Mouse (Mus musculus): ENCODE measurements at regions not wholly inside any gene's neighbourhood (a gene's known extent, or its start where the extent isn't known, plus 50 kb on each side); places are given as distances from the start of the nearest gene placed in this dataset.
A peak's percentile ranks its signal among the peaks of the same experiment; 100 is the strongest.

DNA sequence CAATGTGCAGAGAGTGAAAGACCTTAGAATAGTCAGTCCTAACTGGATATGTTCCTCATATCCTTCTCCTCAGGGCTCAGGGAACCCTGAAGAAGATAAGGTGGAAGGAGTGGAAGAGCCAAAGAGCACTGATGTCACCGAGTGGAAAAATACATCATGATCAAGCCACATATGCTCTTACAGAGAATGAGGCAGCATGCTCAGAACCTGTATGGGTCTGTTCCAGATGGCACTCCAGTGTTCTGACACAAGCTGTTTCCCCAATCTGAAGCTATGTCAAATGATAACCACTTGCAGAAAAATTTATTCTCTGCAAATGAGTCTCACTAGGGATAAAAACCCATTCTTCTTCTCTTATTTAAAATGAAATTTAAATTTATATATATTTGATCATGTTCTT, 572.6 kb upstream of the Robo2 start:
- no peak for DNase-seq

DNA sequence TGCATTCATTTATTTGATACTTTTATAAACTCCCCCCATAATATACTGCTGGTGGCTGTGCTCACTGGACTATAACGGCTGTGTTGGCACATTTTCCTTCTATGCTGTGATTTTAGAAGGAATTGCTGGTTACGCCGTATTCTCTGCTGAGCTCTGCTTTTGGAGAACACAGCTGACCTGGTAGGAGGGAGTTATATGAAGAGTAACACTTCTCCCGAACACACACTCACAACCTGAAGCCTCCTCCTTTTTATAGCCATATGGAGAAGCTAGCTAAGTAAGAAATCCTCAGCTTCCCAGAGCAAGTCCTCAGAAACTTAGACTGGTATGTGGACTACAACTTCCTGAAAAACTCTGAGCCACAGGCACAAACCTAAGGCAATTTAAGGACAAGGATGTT, 554.5 kb upstream of the Robo2 start:
- no peak for DNase-seq

DNA sequence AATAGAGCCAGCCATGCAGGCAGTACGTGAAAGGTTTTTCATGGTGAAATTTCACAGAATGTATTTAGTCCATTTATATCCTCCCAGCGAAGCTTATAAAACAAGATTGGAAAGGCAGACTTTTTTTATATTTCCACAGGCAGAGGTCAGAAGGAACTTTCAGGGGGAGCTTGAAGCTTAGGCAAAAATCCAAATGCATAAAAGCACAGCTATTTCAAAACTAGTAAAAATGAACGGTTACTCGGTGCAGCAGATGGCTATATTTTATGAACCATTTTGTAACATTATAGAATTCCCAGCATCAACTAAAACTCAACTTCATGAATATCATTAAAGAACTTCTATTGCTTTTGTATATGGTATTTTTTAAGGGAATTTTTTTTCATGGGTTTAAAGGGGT, 518.1 kb upstream of the Robo2 start:
- no peak for DNase-seq

DNA sequence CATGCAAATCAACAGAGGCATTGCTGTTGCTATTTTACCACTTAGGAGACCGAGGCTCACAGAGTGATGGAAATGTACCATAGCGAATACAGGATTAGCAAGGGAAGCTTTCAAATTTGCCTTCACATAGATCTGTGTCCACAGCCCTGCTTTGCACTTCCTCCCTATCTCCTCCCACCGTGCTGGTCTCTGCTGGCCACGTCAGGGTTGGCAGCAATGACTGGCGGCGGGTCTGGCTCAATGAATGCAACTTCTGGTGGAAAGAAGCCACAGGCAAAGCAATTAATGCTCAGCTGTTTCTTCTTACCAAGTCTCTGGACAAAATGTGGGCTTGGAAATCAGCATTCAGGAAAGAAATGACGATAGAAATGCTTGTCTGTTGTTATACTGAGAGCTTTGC, 489.2 kb upstream of the Robo2 start:
- DNase-seq: no peak

DNA sequence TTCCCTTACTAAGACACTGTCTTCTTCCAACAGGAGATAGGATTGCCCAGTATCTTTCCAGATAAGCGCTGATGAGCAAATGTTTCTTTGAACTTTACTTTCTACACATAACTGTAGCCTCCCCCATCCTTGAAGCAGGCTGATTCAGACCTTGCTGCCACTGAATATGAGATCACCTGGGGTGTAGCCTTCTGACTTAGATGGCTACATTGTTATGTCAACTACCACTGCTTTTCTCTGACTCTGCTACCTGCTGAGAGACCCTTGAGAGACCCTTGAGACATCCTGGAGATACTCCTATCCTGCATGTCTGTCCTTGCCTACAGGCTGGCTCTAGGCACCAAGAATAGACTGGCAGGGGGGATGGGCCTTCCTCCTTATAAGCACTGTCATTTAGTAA, 476.1 kb upstream of the Robo2 start:
- no peak for DNase-seq

DNA sequence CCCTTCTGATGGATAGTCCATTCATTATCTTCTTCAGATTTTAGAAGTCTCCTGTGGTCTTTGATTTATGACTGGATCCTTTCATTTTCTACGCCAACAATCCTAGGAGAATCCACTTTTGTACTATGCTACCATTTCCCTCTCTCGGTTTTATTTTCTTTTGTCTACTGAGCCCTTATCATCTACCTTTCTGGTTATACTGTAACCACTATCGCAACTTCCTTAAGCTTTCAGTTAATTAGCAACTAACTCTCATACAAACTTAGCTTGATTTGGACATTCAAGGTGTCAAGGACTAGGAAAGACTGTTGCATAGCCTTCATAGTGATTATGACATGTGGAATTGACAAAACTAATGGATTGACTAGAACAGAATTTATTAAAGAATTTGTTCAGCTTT, 467.0 kb upstream of the Robo2 start:
- DNase-seq: no peak

DNA sequence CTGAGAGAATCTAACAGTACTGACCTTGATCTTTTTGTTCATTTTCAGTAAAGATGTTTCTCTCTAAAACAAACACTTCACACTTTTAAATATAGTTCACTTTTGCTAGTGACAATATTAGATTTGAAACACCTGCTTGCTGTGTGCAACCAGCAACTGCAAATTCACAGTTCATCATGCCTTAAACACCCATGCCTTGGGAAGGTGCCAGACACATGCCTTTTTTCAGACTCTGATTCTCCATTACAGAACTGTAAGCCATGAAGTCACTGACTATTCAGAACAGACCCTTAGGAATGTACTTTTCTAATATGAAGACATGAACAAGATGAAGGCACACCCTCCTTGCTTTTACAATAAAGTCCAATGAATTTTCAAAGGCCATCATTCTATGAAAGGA, 462.1 kb upstream of the Robo2 start:
- DNase-seq: no peak

DNA sequence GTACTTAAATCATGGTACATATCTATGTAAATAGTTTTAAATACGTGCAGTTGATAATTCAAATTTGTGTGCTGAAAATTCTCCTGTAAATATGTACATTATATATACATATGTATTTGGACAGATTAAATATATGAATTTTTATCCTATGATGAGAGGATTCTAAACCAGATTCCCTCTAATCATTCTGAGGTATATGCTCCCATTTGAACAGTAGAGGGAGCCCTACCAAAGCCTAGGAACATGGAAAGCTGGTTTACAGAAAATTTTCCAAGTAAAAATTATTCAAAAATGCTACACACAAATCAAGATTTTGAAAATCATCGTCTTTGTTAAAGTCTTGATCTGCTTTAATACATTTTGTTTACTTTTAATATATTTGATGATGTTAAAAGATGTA, 446.1 kb upstream of the Robo2 start:
- DNase-seq: no peak

DNA sequence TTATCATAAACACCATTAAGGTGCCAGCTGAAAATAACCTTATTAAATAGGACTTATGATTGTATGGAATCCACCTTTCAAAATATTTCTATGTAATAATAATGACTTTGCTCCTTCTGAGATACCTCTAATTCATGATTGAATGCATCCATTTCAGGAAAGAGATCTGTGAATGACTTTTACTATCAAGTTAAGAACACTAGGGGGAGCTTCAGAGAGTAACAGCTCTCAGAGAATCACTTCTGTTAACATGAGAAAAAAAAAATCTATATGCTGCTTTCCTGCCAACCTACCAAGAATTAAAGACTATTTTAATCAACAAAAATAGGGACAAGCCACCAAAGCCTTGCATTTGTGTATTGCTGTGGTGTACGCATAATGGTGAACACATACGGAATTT, 428.4 kb upstream of the Robo2 start:
- no peak for DNase-seq

DNA sequence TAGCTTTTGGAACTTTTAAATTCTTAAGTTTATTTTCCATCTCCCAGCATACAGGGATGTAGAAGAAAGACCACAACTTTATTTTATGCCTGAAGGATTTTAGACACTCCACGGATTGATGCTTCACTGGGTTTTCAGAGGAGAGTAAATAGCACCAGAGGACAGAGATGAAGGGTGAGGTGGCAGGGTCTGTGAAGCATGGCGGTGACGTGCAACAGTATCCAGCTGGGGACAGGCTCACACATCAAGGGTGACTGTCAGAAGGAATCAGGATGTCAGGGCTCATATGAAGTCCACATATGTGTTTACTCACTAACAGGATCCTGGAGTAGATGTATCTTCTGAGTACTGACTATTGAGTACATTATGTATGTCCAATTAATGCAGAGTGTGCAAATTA, 402.8 kb upstream of the Robo2 start:
- DNase-seq: no peak

DNA sequence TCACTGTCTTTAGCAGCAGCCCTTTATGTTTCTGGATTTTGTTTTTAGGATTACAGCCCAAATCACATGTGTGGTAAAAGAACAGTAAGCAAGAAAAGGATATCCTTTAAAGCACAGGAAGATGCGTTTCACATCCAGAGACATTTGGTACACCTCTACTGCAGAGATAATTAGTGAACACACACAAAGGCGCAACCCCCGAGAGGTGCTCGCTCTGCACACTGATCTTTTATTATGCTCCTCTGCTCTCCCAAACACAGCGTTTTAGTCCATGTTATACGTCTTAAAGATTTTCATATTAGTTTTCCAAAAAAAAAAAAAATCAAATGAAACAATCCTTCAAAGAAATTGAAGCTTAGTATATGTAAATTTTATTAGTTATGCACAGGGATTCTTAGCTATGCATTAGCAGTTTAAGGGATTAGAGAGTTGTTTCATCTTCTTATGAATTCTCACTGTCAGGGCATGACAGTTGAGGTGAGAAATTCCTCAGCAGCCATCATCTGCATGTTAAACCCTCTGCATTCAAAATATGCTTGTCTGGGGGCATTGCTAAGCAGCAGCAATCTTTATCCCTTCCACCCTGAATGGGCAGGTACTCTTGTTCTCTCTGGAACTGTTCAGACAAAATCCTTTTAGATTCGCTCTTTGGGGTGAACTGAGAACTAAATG, 397.7 kb upstream of the Robo2 start:
- no peak for DNase-seq

DNA sequence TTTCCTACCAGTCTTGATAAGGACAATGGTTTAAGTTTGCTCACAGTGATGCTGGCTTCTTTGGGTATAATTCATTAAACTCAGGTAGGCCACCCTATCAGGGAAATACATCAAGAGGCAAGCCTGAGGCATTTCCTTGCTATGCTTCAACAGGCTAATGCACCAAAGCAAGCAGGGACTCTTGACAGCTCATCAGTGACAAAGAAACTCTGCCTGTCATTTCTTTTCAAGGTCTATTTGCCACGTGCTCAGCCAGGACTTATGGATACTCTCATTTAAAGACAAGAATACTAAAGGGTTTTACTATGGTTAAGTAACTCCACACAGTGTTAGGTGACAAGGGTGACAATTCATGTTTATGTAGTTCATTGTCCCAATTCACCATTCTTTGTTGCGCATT, 395.1 kb upstream of the Robo2 start:
- no peak for DNase-seq

DNA sequence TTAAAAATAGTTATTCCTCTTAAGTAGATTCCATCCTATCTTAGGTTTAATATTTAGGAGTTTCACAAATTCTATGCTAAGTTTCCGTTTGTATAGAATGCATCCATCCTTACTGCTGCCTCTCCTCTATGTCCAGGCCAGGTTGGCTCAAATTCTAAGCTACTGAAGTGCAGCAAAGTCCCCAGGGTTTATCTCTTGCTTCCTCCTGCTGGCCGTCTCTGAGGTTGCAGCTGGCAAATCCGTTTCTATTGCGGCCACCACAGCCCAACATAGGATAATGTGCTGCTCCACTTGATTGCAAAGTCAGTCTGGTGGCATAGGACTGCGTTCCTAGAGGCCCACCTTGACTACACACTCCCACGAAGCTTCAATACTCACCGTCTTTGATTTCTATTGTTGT, 389.7 kb upstream of the Robo2 start:
- peak; percentile 22 for DNase-seq

DNA sequence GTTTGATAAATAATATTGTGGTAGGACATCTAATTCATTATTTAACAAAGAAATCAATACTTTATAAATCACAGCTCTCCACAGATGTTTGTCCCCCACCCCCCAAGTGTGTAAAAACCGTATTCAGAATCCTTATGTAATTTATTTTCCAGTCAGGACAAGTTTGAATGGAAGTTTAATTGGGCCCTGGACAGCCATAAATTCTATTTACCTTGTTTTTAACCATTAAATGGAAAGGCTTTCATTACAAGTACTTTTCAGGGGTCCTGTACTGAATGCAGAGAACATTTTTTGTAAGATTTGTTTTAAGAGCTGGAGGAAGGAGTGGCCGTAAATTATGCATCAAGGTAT, 384.7 kb upstream of the Robo2 start:
- DNase-seq: no peak

DNA sequence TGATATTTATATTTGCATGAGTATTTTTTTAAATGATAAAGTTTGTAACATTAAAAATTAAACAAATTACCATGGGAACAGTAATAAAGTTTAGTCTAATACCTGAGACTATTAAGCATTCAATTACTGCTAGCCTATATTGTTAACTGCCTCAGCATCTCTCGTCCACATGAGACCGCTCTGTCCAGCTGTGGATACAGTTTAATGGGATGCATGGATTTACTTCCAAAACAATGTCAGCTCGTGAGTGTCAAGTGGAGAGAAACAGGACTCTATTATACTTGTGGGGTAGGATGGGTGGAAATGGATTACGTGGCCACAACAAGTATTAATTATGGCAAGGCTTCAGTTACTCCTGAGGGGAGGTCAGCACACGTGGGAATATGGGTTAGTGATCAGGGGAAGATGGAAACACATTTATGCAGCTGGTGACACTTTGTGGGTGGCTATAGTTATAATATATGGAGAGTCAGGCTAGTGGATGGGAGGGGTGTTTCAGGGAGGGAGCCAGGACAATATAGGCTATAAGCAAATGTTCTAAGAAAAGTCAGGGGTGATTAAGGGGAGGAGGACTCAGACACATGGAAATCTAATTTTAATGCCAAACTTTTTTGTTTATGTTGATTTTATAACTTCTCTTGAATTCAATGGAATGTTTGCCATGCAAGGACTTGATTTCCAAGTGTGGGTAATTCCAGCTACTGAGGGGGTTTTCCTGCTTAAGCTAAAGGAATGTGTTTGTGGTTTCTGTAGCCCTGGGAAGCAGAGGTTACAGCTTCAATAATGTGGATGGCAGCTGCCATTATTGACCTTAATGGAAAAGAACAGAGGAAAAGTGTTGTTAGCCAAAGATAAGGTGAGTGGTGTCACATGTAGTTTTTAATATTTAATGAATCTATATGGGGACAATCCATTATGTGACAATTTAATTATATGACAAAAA, 384.0 kb upstream of the Robo2 start:
- DNase-seq: no peak

DNA sequence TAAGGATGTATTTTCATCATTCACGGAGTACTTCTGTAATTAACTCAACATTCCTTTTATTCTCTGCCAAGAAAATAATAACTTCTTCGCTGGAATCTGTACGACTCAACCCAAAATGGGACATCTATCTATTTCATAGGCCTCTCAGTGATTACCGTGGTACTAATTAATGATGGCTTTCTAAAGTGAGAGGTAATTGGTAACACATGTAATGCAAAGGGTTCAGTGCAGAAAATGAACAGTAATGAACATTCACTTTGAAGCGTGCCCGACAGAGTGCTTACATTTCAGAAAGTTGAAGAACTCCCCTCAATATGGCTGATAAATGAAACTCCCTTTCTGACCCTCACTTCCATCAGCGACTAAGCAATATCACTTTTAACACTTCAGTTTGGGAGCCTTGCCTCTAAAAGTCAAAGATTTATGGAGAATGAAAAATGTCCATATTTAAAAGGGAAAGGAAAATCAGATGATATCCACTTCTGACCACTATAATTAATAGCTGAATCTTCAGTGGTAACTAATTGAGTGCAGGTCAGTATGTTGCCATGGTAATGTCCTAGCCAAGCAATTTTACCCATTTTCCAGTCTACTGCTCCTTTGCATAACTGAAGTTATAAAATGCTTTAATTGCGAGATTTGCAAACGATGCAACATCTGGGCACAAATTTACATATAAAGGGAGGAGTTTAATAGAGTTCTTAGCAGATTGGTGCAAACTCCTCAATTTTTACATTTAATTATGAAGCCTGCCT, 373.9 kb upstream of the Robo2 start:
- DNase-seq: no peak

DNA sequence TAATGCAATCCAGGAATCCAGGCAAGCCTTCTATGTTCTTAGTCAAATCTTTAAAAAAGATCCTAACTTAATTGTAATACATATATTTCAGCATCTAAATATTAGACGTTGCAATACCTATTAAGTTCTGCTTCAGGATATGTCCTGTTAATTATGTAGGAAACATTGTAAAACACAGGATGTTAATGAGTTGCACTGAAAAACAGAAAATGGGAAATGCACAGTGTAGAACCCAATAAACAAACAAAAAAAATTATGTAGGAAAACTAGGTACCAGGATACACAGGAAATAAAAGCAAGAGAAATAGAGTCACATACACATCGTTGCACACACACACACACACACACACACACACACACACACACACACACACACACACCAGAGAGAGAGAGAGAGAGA, 368.8 kb upstream of the Robo2 start:
- DNase-seq: no peak

DNA sequence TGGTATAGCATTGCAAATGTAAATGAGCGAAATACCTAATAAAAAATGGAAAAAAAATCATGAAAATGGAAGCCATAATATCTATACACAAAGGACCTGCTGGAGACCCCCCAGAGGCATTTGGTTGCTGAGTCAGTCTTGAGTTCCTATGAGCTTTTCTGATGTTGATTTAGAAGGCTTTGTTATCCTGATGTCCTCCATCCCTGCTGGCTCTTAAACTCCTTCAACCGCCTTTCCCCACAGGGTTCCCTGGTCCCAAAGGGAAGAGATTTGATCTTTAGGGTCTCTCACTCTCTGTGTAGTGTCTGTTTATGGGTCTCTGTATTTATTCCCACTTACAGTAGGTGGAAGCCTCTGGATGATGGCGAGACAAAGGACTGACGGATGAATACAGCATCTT, 356.6 kb upstream of the Robo2 start:
- no peak for DNase-seq

DNA sequence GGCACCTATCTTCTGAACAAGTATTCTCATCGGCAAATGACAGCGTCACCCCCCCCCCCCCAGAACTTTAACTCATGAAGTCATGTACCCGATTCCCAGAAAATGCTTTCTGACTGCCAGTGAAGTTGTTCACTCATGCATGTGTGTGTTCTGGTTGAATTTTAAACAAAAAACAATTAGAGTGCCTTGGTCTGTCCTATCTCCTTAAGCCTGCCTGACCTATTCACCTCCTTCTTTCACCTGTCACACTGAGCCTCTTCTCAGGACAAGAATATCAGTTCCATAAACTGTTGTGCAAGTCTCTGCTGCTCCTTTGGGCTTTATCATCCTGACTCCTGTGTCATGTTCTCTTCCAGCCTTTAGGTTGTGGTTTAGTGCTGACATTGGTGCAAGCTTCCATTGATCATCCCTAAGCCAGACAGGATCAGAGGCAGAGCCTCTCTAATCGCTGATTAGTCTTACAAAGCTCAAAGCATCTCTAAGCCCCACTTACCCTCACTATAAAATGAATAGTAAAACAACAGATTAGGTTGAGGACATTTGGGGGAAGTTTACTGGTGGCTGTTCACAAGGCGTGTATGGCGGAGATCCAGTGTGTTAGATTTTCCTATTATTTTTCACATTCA, 345.2 kb upstream of the Robo2 start:
- DNase-seq: no peak

DNA sequence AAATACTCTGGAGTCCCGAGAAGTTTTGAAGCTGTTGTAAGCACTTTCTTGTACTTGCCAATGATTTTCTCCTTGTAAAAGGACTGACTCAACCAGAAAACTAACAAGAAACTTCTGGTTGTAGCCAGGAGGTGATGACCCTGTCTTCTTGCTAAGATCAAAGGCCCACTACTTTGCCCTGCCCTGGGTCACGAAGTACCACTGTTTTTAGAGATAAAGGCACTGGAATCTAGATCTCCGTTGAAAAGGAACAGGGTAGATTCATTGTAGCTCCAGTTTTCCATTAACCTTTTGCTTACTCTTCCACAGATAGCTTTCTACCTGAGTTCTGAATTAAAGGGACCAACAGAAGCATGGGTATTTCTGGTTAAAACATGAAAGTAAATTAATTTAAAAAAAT, 339.3 kb upstream of the Robo2 start:
- peak; percentile 4 for DNase-seq

DNA sequence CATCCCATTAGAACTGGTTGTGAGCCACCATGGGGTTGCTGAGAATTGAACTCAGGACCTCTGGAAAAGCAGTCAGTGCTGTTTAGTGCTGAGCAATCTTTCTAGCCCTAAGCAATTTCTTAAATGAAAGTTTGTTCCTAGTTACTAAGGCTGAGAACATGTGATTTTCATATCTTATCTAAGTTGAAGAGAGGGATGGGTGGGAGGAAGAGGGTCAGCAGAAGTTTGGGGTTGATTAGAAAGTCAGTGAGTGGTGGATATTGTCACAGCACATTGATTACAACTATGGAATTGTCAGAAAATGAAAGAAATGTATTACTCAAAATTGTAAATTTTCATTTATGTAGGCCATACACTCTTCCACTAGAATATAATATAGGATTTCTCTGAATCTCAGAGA, 337.4 kb upstream of the Robo2 start:
- DNase-seq: no peak

DNA sequence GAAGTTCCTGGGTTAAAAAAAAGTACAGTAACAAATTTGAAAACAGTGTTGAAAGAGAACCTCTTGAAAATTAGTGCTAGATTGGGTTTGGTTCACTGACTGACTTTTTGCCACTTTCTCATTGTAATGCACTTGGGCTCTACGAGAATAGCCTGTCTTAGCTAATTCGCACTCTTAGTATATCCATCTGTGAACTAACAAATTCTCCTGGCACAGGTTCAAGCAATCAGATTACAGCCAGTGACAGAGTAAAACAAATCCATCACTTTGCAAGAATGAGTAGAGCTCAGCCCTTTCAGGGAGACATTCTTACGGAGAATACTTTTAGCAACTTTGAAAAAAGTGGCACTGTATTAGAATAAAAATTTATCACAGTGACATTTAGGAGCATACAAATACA, 331.9 kb upstream of the Robo2 start:
- DNase-seq: no peak

Data from kidney, adult 9 months (tissue).